Mouse (Mus musculus) cerebellum, postnatal 36 days (tissue): ENCODE data around the gene Agbl1.
"Not testable (repeated sequence)": the region's sequence is repeated elsewhere in the genome, so short reads cannot be mapped to it uniquely, and the experiment has no call there.

ENCODE experiments used
- DNase-seq, 2 experiments: peaks; one replicate each; pipeline ENCODE4 v3.0.0; 2021 to 2022; ENCODE audit warnings: mixed read lengths in 2 of 2

Gene Agbl1

GRCm38 (mm10) chr7:76597812-76598211, 368.1 kb downstream of the Agbl1 start:
- DNase-seq = no peak

- DNase-seq = no peak
Measured at GRCm38 (mm10) chr7:76600050-76600690, 370.5 kb downstream of the Agbl1 start.

- no peak for DNase-seq
Measured at GRCm38 (mm10) chr7:76629528-76629927, 399.8 kb downstream of the Agbl1 start.

GRCm38 (mm10) chr7:76650984-76651383, 421.3 kb downstream of the Agbl1 start:
- DNase-seq = no peak

GRCm38 (mm10) chr7:76661072-76661471, 431.4 kb downstream of the Agbl1 start:
- DNase-seq = no peak

- no peak for DNase-seq
Measured at GRCm38 (mm10) chr7:76674856-76675255, 445.2 kb downstream of the Agbl1 start.

- no peak for DNase-seq
Measured at GRCm38 (mm10) chr7:76701224-76701623, 471.5 kb downstream of the Agbl1 start.

GRCm38 (mm10) chr7:76732220-76732619, 502.5 kb downstream of the Agbl1 start:
- not testable (repeated sequence) for DNase-seq

- DNase-seq = no peak
Measured at GRCm38 (mm10) chr7:76777237-76777855, 547.7 kb downstream of the Agbl1 start.

GRCm38 (mm10) chr7:76780446-76780845, 550.8 kb downstream of the Agbl1 start:
- DNase-seq = no peak

GRCm38 (mm10) chr7:76788561-76789306, 559.0 kb downstream of the Agbl1 start:
- no peak for DNase-seq

GRCm38 (mm10) chr7:76790041-76790440, 560.4 kb downstream of the Agbl1 start:
- DNase-seq = no peak

GRCm38 (mm10) chr7:76791247-76791646, 561.6 kb downstream of the Agbl1 start:
- no peak for DNase-seq

- no peak for DNase-seq
Measured at GRCm38 (mm10) chr7:76810003-76810402, 580.3 kb downstream of the Agbl1 start.

GRCm38 (mm10) chr7:76820571-76820970, 590.9 kb downstream of the Agbl1 start:
- no peak for DNase-seq

- no peak for DNase-seq
Measured at GRCm38 (mm10) chr7:76842146-76842545, 612.5 kb downstream of the Agbl1 start.

- DNase-seq = no peak
Measured at GRCm38 (mm10) chr7:76889416-76890209, 659.9 kb downstream of the Agbl1 start.

GRCm38 (mm10) chr7:76904096-76904495, 674.4 kb downstream of the Agbl1 start:
- DNase-seq = no peak

- no peak for DNase-seq
Measured at GRCm38 (mm10) chr7:76911672-76912071, 682.0 kb downstream of the Agbl1 start.

GRCm38 (mm10) chr7:76918871-76919270, 689.2 kb downstream of the Agbl1 start:
- DNase-seq = no peak

- DNase-seq = no peak
Measured at GRCm38 (mm10) chr7:76921671-76922070, 692.0 kb downstream of the Agbl1 start.

GRCm38 (mm10) chr7:76935219-76935618, 705.5 kb downstream of the Agbl1 start:
- DNase-seq = no peak

- peak in 1 of 2 experiments; percentile 3 for DNase-seq
Measured at GRCm38 (mm10) chr7:76941531-76941930, 711.8 kb downstream of the Agbl1 start.
